Comparison of ENCODE assay signal across 22 mouse cellular contexts in the genomic region with DNA sequence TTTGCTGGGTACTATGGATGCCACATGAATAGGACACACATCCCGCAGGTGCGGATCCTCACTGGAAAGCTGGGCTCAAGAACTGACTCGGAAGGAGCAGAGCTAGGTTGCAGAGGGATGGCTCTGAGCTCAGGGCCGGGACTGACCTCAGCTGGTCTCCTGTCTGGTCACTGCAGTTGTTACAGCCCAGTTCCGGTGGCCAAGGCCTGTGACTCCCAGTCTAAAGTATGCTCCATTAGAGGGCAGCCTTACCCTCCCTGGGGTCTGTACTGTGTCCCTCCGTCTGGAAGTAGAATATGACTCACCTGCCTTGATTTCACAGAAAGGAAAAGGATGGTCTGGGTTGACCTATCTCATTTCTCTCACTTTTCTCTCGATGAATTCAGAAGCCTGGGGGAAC. TPM values are rescaled to one million over a fixed set of nuclear protein-coding genes. Genes with fewer than 3 reads are reported as not detected.
DNase-seq lines count a peak whose midpoint lies in the region; TF ChIP-seq lines count a peak whose summit lies in the region.
"Had no signal": no experiment of that assay in that cellular context is flagged by ENCODE, and none has a peak within 500 bp of the region (broad histone marks: within the 10 kb centered on the region; RNA-seq: fewer than 3 reads in every experiment).

No protein-coding gene starts in this region.

- TF ChIP-seq POLR2A in ES-Bruce4 (IDR thresholded peaks at IDR 0.05; ENCODE audit: insufficient read depth, low read length): no peak

- peak overlapping the region; percentile 56 for H3K27ac ChIP-seq in gastrocnemius, adult 2 months
- H3K27ac ChIP-seq in ES-Bruce4 (ENCODE audit: insufficient read depth, low read length): no peak overlapping the region

- no peak for TF ChIP-seq EP300 in ES-Bruce4 (IDR thresholded peaks at IDR 0.05; ENCODE audit: insufficient read depth, low read depth, low read length)

- H3K9ac ChIP-seq in ES-Bruce4 (ENCODE audit: low read depth, poor library complexity, severe bottlenecking): no peak overlapping the region

- no peaks in the 10 kb centered on the region for H3K36me3 ChIP-seq in ES-Bruce4 (ENCODE audit: control insufficient read depth, insufficient read depth, low read length, poor library complexity, severe bottlenecking)
- H3K36me3 ChIP-seq: G1E had no signal

- H3K4me3 ChIP-seq in gastrocnemius, adult 2 months: no peak overlapping the region
- no peak overlapping the region for H3K4me3 ChIP-seq in ES-Bruce4 (ENCODE audit: low read depth, low read length)

- peaks cover 7% of the 10 kb centered on the region for H3K4me1 ChIP-seq in ES-Bruce4 (ENCODE audit: control insufficient read depth, insufficient read depth, low read length)

- no peaks in the 10 kb centered on the region for H3K27me3 ChIP-seq in ES-Bruce4 (ENCODE audit: control insufficient read depth, insufficient read depth, low read length, poor library complexity, severe bottlenecking)
- H3K27me3 ChIP-seq: Patski had no signal

- no peaks in the 10 kb centered on the region for H3K9me3 ChIP-seq in ES-Bruce4 (replicated peaks; ENCODE audit: control insufficient read depth, insufficient read depth, low read length, poor library complexity, severe bottlenecking)
- H3K9me3 ChIP-seq: G1E had no signal

- no peak for DNase-seq in gastrocnemius, adult 2 months
- no peak for DNase-seq in gastrocnemius, postnatal 10 days
- DNase-seq in heart, adult 11 months: peak; percentile 91
- DNase-seq in heart, postnatal 36 days: no peak
- DNase-seq in kidney, adult 18-20 months: no peak
- DNase-seq: adrenal gland, adult 2 months; adrenal gland, adult 8-10 months; adrenal gland, postnatal 10 days; adrenal gland, postnatal 14 days; adrenal gland, postnatal 25 days; adrenal gland, postnatal 36 days; B cell, adult 2 months; cerebellum, adult 11 months; cerebellum, adult 11-12 months; cerebellum, adult 18-20 months; cerebellum, adult 2 months had no signal

- intact Hi-C loops in gastrocnemius, adult 2 months (cut with DNase I): no loop called here
- intact Hi-C loops in heart, postnatal 36 days (cut with DNase I): loop anchor here (10.0 kb wide), 1 partner anchor 79 kb away; no protein-coding TSS in a partner anchor

- peak; percentile 39 for TF ChIP-seq CTCF in gastrocnemius, adult 2 months (IDR thresholded peaks at IDR 0.05)
- TF ChIP-seq CTCF in ES-Bruce4 (IDR thresholded peaks at IDR 0.05; ENCODE audit: low read depth, low read length): peak; percentile 3

RNA-seq across cellular contexts. Expression of a gene that starts 3.3 kb away (rescaled TPM):
- 100 to 1,000 TPM; 344 to 373 TPM for total RNA-seq in gastrocnemius, adult 2 months (2021)
- total RNA-seq in gastrocnemius, postnatal 10 days (2021): 100 to 1,000 TPM; 199 to 247 TPM
- 100 to 1,000 TPM; 121 to 126 TPM for total RNA-seq in heart, postnatal 36 days (2021)
- 57.1 and 57.8 TPM in 2 replicates for polyA plus RNA-seq in ES-Bruce4 (2011; ENCODE audit: insufficient read depth, insufficient read length, low read depth, missing spikeins)
- total RNA-seq: CH12.LX, MEL had no signal
- polyA plus RNA-seq: G1E had no signal

RNA-seq across cellular contexts. Expression of a gene that starts 38.0 kb away (rescaled TPM):
- total RNA-seq in gastrocnemius, adult 2 months (2021): 1 to 10 TPM; 1.5 to 2.5 TPM
- total RNA-seq in gastrocnemius, postnatal 10 days (2021): 10 to 100 TPM in 1 of 2 experiments, 1 to 10 TPM in 1; 7.2 to 10.1 TPM
- 10 to 100 TPM in 1 of 2 experiments, 1 to 10 TPM in 1; 9.4 to 11.7 TPM for total RNA-seq in heart, postnatal 36 days (2021)
- 7.2 and 9.3 TPM in 2 replicates for polyA plus RNA-seq in ES-Bruce4 (2011; ENCODE audit: insufficient read depth, insufficient read length, low read depth, missing spikeins)
- polyA plus RNA-seq: CD4-positive, CD25-positive, alpha-beta regulatory T cell, adult 4 months had no signal

RNA-seq across cellular contexts. Expression of a gene that starts 40.3 kb away (rescaled TPM):
- 10 to 100 TPM; 21.0 to 36.7 TPM for total RNA-seq in gastrocnemius, adult 2 months (2021)
- total RNA-seq in gastrocnemius, postnatal 10 days (2021): 10 to 100 TPM; 44.5 to 48.7 TPM
- total RNA-seq in heart, postnatal 36 days (2021): 10 to 100 TPM; 37.4 to 57.1 TPM
- 5.5 and 6.0 TPM in 2 replicates for polyA plus RNA-seq in ES-Bruce4 (2011; ENCODE audit: insufficient read depth, insufficient read length, low read depth, missing spikeins)
